Mouse (Mus musculus): ENCODE data around the gene Atp1a3. TPM values are rescaled to one million over a fixed set of nuclear protein-coding genes. Genes with fewer than 3 reads are reported as not detected.
A peak's percentile ranks its signal among the peaks of the same experiment; 100 is the strongest.

Atp1a3 gene
- polyA plus RNA-seq, 1 experiment from 2014 or later = 36.3 TPM

DNA sequence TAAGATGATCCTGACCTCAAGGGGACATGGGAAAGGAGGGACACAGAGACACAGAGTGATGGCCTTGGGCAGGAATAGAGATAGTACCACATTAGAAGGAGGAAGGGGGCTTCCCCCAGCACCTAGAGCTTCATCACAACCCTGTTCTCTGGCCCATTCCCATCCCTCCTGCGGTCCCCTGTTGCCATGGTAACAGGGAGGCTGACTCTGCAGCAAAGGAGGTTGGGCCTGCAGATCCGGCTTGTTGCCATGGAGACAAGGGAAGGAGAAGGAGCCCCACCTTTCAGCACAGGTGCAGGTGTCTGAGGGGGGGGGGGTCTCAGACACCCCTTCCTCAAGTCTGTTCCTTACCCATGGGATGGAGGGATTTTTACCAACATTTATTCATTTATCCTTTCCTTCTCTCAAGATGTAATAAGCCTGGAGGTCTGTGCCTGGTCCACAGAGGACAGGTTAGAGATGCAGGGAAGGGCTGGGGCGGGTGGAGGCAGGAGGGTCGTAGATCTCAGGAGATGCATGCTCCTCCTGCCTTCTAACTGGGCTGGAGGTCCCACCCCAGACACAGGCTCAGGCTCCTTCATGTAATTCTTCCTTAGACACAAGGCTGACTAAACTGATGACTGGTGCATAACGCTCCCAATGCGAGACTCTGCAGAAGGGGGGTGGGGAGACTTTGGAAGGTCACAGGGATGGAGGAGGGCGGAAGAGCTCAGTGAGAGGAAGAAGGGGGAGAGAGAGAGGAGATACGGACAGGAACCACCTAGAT is 2.0 kb upstream of the Atp1a3 start:
- Histone ChIP-seq H3K27me3 (ENCODE audit: control insufficient read depth, insufficient read depth, low read length) (peaks cover 50% of the 10 kb centered on the region), H3K9ac (ENCODE audit: low read length) (no peak overlapping the region; the same call in 1 of the 2 replicates), H3K4me3 (ENCODE audit: low read depth, low read length) (no peak overlapping the region), H3K27ac (ENCODE audit: low read depth, low read length) (peak overlapping the region; percentile 74), H3K9me3 (ENCODE audit: control insufficient read depth, low read length) (no peaks in the 10 kb centered on the region), H3K4me1 (replicated peaks; ENCODE audit: control insufficient read depth, insufficient read depth, low read length) (peaks cover 25% of the 10 kb centered on the region), H3K36me3 (ENCODE audit: control insufficient read depth, insufficient read depth, low read length) (no peaks in the 10 kb centered on the region), H3K4me2 (ENCODE audit: low read depth, low read length, severe bottlenecking) (no peak overlapping the region)
- 17% methylated on average over 8 of the region's 8 CpGs for WGBS
- no peak for ATAC-seq (replicated peaks; ENCODE audit: low FRiP score)
- peak; percentile 70 for DNase-seq (ENCODE audit: low spot score)

DNA sequence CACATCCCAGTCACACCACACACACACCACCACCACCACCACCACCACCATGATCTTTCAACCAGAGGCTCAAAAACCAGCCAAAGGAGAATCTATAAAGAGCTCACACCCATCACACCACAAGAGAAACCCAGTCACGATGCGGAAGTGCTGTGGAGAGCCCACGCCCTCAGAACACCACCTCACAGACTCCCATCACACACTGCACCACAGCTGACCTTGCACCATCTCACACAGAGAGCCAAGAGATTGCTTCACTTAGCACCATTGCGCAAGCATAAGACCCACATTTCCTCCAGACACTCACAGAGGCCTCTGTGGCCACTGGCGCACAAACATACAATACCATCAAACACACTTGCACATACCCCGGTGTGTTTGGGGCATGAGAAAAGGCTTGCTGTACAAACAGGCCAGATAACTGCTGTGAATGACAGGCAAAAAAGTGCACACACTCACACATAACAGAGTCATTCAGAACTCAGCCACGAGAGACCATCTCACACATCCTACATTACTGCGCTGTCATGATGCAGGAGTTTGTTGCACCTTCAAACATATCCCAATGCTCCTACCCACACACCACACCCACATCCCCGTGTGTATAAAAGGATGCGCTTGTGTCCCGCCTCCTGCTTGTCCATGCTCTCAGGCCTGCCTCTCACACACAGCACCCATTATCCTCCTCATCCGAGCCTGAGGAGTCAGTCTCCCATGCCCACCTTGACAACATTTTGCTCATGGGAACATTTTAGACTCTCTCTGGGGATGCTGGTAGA is 1.0 kb upstream of the Atp1a3 start:
- WGBS = 83% methylated on average over 12 of the region's 12 CpGs
- peaks cover 49% of the 10 kb centered on the region for H3K27me3 ChIP-seq (ENCODE audit: control insufficient read depth, insufficient read depth, low read length)
- 0 out of 2 replicates have a peak overlapping the region, but pooled peaks have one; percentile 12 for H3K27ac ChIP-seq (ENCODE audit: low read depth, low read length)
- no peak overlapping the region for H3K4me2 ChIP-seq (ENCODE audit: low read depth, low read length, severe bottlenecking)
- peaks cover 25% of the 10 kb centered on the region for H3K4me1 ChIP-seq (replicated peaks; ENCODE audit: control insufficient read depth, insufficient read depth, low read length)
- no peak overlapping the region for H3K9ac ChIP-seq (ENCODE audit: low read length)
- ATAC-seq (replicated peaks; ENCODE audit: low FRiP score) = no peak
- no peak overlapping the region for H3K4me3 ChIP-seq (ENCODE audit: low read depth, low read length)
- DNase-seq (ENCODE audit: low spot score) = no peak
- no peaks in the 10 kb centered on the region for H3K9me3 ChIP-seq (ENCODE audit: control insufficient read depth, low read length)
- H3K36me3 ChIP-seq (ENCODE audit: control insufficient read depth, insufficient read depth, low read length) = no peaks in the 10 kb centered on the region

DNA sequence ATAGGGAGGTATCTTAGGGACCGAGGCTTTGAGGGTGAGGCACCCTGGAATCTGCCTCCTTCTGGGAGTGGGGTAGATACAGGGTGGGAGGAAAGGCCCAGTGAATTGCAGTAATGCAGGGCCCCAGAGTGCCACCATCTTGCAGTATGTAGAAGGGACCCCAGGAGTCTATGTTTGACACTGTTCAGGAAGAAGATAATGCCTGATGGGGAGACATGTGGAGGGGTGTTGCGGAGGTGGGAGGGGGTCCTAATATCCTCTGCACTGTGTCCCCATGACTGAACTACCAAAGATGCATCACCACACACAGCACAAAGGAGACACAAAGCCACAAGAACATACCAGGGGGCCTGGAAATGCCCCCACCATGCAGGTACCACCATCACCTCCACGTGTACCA is 413 bp upstream of the Atp1a3 start:
- no peaks in the 10 kb centered on the region for H3K36me3 ChIP-seq (ENCODE audit: control insufficient read depth, insufficient read depth, low read length)
- WGBS = 66% methylated on average over 3 of the region's 3 CpGs
- H3K4me1 ChIP-seq (replicated peaks; ENCODE audit: control insufficient read depth, insufficient read depth, low read length) = peaks cover 25% of the 10 kb centered on the region
- peaks cover 44% of the 10 kb centered on the region for H3K27me3 ChIP-seq (ENCODE audit: control insufficient read depth, insufficient read depth, low read length)
- H3K9me3 ChIP-seq (ENCODE audit: control insufficient read depth, low read length) = no peaks in the 10 kb centered on the region
- H3K4me2 ChIP-seq (ENCODE audit: low read depth, low read length, severe bottlenecking) = peak overlapping the region; percentile 95
- no peak overlapping the region for H3K27ac ChIP-seq (ENCODE audit: low read depth, low read length)
- H3K4me3 ChIP-seq (ENCODE audit: low read depth, low read length) = peak overlapping the region; percentile 50
- H3K9ac ChIP-seq (ENCODE audit: low read length) = peak overlapping the region; percentile 65
- DNase-seq (ENCODE audit: low spot score) (no peak), ATAC-seq (replicated peaks; ENCODE audit: low FRiP score) (no peak; the same call in 1 of the 2 replicates)

DNA sequence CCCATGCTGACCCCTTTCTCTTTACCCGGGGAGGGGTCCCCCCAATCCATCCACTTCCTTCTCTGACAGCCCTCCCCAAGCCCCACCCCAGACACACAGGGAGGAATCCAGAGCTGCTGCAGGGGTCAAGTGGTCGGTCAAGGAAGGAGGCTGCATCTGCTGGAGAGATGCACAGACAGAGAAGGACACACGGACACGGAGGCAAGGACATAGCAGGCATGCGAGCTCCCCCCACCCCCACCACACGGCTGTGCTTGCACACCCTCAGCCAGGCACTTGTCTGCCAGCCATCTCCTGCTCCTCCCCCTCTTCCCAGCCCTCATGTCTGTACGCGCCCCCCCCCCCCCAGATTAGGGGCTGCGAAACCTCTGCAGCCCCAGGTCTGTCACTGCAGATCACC is 952 bp downstream of the Atp1a3 start:
- Histone ChIP-seq H3K4me2 (ENCODE audit: low read depth, low read length, severe bottlenecking) (peak overlapping the region; percentile 95), H3K4me1 (replicated peaks; ENCODE audit: control insufficient read depth, insufficient read depth, low read length) (peaks cover 22% of the 10 kb centered on the region), H3K27me3 (ENCODE audit: control insufficient read depth, insufficient read depth, low read length) (peaks cover 33% of the 10 kb centered on the region), H3K36me3 (ENCODE audit: control insufficient read depth, insufficient read depth, low read length) (no peaks in the 10 kb centered on the region), H3K9ac (ENCODE audit: low read length) (peak overlapping the region; percentile 65), H3K27ac (ENCODE audit: low read depth, low read length) (no peak overlapping the region), H3K9me3 (ENCODE audit: control insufficient read depth, low read length) (no peaks in the 10 kb centered on the region), H3K4me3 (ENCODE audit: low read depth, low read length) (peak overlapping the region; percentile 50)
- no peak for ATAC-seq (replicated peaks; ENCODE audit: low FRiP score)
- DNase-seq (ENCODE audit: low spot score) = no peak
- WGBS = 51% methylated on average over 6 of the region's 9 CpGs

DNA sequence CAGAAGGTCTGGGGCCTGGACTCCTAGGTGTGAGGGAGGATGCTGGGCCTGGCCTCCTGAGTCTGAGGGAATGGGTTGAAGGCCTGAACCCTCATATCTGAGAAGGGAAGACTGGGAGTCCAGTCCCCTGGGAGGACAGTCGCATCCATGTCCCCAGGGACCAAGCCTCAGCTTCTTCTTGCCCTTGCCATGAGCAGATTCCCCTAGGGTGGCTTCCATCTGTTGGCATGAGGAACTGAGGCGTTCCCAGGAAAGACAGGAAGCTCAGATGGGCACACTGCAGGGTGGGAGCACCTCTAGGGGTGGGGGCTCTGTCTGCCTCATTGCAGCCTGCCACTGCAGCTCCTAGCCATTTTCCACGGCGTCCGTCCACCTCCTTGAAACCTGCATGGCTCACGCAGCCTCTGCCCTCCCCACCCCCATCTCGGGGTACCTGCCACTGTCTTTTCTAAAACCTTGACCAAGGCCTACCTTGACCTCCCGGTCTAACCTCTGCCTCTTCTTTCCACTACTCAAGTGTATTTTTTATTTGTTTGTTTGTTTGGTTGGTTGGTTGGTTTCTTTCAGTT is 1.9 kb downstream of the Atp1a3 start:
- DNase-seq (ENCODE audit: low spot score) = no peak
- H3K4me1 ChIP-seq (replicated peaks; ENCODE audit: control insufficient read depth, insufficient read depth, low read length) = peaks cover 19% of the 10 kb centered on the region
- H3K4me3 ChIP-seq (ENCODE audit: low read depth, low read length) = no peak overlapping the region
- 87% methylated on average over 8 of the region's 8 CpGs for WGBS
- H3K36me3 ChIP-seq (ENCODE audit: control insufficient read depth, insufficient read depth, low read length) = no peaks in the 10 kb centered on the region
- H3K9ac ChIP-seq (ENCODE audit: low read length) = no peak overlapping the region
- no peaks in the 10 kb centered on the region for H3K9me3 ChIP-seq (ENCODE audit: control insufficient read depth, low read length)
- H3K27me3 ChIP-seq (ENCODE audit: control insufficient read depth, insufficient read depth, low read length) = peaks cover 24% of the 10 kb centered on the region
- no peak overlapping the region for H3K4me2 ChIP-seq (ENCODE audit: low read depth, low read length, severe bottlenecking)
- ATAC-seq (replicated peaks; ENCODE audit: low FRiP score) = no peak
- H3K27ac ChIP-seq (ENCODE audit: low read depth, low read length) = no peak overlapping the region

DNA sequence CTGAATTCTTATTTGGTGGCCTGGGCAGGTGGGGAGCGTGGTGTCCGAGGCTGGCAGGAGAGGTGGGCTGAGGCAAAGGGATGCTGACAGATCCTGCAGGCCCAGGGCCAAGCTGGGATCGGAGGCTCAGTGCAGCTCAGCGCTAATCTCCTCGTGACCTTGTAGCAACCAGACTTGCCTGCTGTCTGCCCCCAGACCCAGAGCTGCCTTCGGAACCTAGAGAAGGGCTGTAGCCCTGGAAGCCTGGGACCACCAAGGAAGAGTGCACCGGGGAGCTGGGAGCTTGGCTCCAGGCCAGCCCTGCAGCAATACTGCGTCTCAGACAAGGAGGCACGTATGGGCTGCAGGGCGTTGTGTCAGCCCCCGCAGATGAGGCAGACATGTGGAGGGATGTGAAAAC is 2.5 kb downstream of the Atp1a3 start:
- Histone ChIP-seq H3K4me3 (ENCODE audit: low read depth, low read length) (no peak overlapping the region), H3K9me3 (ENCODE audit: control insufficient read depth, low read length) (no peaks in the 10 kb centered on the region), H3K27me3 (ENCODE audit: control insufficient read depth, insufficient read depth, low read length) (peaks cover 20% of the 10 kb centered on the region), H3K4me1 (replicated peaks; ENCODE audit: control insufficient read depth, insufficient read depth, low read length) (peaks cover 15% of the 10 kb centered on the region; the same call in 1 of the 2 replicates), H3K27ac (ENCODE audit: low read depth, low read length) (no peak overlapping the region), H3K36me3 (ENCODE audit: control insufficient read depth, insufficient read depth, low read length) (no peaks in the 10 kb centered on the region), H3K4me2 (ENCODE audit: low read depth, low read length, severe bottlenecking) (no peak overlapping the region), H3K9ac (ENCODE audit: low read length) (no peak overlapping the region)
- DNase-seq (ENCODE audit: low spot score) = no peak
- ATAC-seq (replicated peaks; ENCODE audit: low FRiP score) = no peak
- WGBS = 59% methylated on average over 11 of the region's 11 CpGs

DNA sequence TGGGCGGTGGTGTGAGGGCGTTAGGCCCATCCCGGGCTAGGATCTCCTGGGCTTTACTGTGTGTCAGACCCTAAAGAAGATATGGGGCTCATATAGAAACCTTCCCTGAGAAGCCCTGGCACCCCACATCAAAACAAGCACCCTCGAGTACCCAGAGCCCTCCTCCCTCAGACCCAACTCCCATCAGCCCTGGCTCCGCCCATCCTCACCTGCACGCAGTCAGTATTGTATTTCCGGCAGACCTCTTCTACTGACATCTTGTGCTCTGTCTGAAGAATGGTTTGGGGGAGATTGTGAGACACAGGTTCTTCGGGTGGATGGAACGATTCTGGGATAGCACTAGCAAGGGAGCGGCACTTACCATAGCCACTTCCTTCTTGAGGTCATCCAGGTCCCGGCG is 5.0 kb downstream of the Atp1a3 start:
- WGBS = 80% methylated on average over 12 of the region's 12 CpGs
- ATAC-seq (replicated peaks; ENCODE audit: low FRiP score) = no peak
- no peaks in the 10 kb centered on the region for H3K36me3 ChIP-seq (ENCODE audit: control insufficient read depth, insufficient read depth, low read length)
- no peak overlapping the region for H3K4me3 ChIP-seq (ENCODE audit: low read depth, low read length)
- H3K9me3 ChIP-seq (ENCODE audit: control insufficient read depth, low read length) = no peaks in the 10 kb centered on the region
- peaks cover 5% of the 10 kb centered on the region for H3K27me3 ChIP-seq (ENCODE audit: control insufficient read depth, insufficient read depth, low read length)
- H3K9ac ChIP-seq (ENCODE audit: low read length) = no peak overlapping the region
- DNase-seq (ENCODE audit: low spot score) = no peak
- no peak overlapping the region for H3K27ac ChIP-seq (ENCODE audit: low read depth, low read length)
- no peak overlapping the region for H3K4me2 ChIP-seq (ENCODE audit: low read depth, low read length, severe bottlenecking)
- peaks cover 3% of the 10 kb centered on the region; the same call in 1 of the 2 replicates for H3K4me1 ChIP-seq (replicated peaks; ENCODE audit: control insufficient read depth, insufficient read depth, low read length)

DNA sequence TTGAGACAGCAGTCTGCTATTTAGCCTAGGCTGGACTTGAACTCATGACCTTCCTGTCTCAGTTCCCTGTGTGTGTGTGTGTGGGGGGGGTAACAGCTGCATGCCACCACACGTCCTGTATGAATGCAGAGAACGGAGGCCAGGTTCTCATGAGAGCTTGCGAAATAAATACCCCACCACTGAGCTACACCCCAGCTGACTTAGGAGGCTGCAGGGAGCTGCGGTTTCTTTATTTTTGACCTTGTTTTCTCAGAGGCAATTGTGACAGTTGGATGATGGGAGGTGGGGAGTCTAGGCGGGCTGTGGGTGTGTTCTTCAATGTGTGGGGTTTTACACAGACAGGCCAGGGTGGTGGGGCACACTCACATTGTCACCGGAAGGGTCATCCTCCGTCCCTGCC is 5.5 kb downstream of the Atp1a3 start:
- H3K4me3 ChIP-seq (ENCODE audit: low read depth, low read length) = no peak overlapping the region
- H3K4me2 ChIP-seq (ENCODE audit: low read depth, low read length, severe bottlenecking) = no peak overlapping the region
- H3K9ac ChIP-seq (ENCODE audit: low read length) = no peak overlapping the region
- H3K36me3 ChIP-seq (ENCODE audit: control insufficient read depth, insufficient read depth, low read length) = no peaks in the 10 kb centered on the region
- peaks cover 2% of the 10 kb centered on the region; the same call in 1 of the 2 replicates for H3K27me3 ChIP-seq (ENCODE audit: control insufficient read depth, insufficient read depth, low read length)
- H3K9me3 ChIP-seq (ENCODE audit: control insufficient read depth, low read length) = no peaks in the 10 kb centered on the region
- DNase-seq (ENCODE audit: low spot score) (no peak), ATAC-seq (replicated peaks; ENCODE audit: low FRiP score) (no peak)
- 83% methylated on average over 7 of the region's 7 CpGs for WGBS
- H3K27ac ChIP-seq (ENCODE audit: low read depth, low read length) = no peak overlapping the region
- no peaks in the 10 kb centered on the region for H3K4me1 ChIP-seq (replicated peaks; ENCODE audit: control insufficient read depth, insufficient read depth, low read length)
